In the genomic region with DNA sequence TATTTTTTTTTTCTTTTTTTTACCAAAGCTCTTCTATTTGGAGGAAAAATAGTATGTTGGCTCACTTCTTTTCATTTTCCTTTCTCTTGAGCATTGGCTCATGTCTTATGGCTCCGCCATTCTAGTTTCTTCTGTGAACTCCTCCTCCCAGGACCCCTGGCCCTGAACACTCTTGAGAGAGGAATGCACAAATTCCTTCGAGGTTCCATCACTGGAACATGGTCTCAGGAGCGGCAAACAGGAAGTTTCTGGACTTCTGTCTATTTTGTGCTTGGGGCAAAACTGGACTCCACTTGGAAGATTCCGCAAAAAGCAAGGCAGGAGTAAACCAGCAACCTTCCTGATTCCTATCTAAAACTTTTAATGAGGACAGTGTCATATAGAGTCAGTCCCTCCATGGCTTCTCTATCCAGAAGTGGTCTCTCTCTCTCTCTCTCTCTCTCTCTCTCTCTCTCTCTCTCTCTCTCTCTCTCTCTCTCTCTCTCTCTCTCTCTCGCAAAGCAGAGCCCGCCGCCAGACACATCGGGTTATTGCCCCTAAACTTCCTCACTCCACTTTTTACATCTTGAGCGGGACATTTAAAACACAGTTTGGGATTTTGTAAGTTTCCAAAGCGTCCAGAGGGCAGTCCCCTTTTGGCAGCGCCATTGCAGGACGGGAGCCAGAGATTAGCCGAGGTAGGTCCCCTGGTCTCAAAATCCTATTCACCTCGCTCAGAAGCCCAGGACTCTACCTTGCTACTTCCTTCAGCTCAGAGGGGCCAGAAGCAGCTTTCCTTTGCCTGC, we compare ENCODE assay signal across 8 mouse cellular contexts. TPM values are rescaled to one million over a fixed set of nuclear protein-coding genes. Genes with fewer than 3 reads are reported as not detected.
DNase-seq lines count a peak whose midpoint lies in the region; ATAC-seq and TF ChIP-seq lines count a peak whose summit lies in the region.

A gene (plus strand): TSS at position 399 of the 785 bp plus-strand sequence.

- TF ChIP-seq CTCF in layer of hippocampus, adult 2 months (conservative IDR thresholded peaks at IDR 0.05): no peak
- TF ChIP-seq CTCF in olfactory bulb, adult 2 months (IDR thresholded peaks at IDR 0.05; ENCODE audit: insufficient read depth, low read depth, low read length): no peak

- peaks cover 21% of the 10 kb centered on the region for H3K4me1 ChIP-seq in hindbrain, embryonic 13.5 days (replicated peaks)
- H3K4me1 ChIP-seq in liver, embryonic 12.5 days: peaks cover 50% of the 10 kb centered on the region
- H3K4me1 ChIP-seq in olfactory bulb, adult 2 months (ENCODE audit: control insufficient read depth, insufficient read depth, low read length): no peaks in the 10 kb centered on the region; the same call in 1 of the 2 replicates

- ATAC-seq in hindbrain, embryonic 13.5 days (ENCODE audit: low FRiP score): no peak
- no peak; the same call in none of the 2 replicates for ATAC-seq in liver, embryonic 12.5 days

- no peak for TF ChIP-seq POLR2A in olfactory bulb, adult 2 months (IDR thresholded peaks at IDR 0.05; ENCODE audit: insufficient read depth, low read depth, low read length)

- H3K4me2 ChIP-seq in hindbrain, embryonic 13.5 days: peak within 1 kb of the TSS; percentile 61
- H3K4me2 ChIP-seq in liver, embryonic 12.5 days: peak within 1 kb of the TSS; percentile 86

- 19% methylated on average over 14 of the region's 14 CpGs for WGBS in hindbrain, embryonic 13.5 days
- WGBS in liver, embryonic 12.5 days (ENCODE audit: insufficient replicate concordance): 14% methylated on average over 14 of the region's 14 CpGs
- 17% methylated on average over 14 of the region's 14 CpGs for WGBS in olfactory bulb, adult 2 months

- no peaks in the 10 kb centered on the region for H3K27me3 ChIP-seq in hindbrain, embryonic 13.5 days
- no peaks in the 10 kb centered on the region for H3K27me3 ChIP-seq in liver, embryonic 12.5 days (replicated peaks)

- H3K36me3 ChIP-seq in hindbrain, embryonic 13.5 days: no peaks in the 10 kb centered on the region
- H3K36me3 ChIP-seq in liver, embryonic 12.5 days: peaks cover 24% of the 10 kb centered on the region

- H3K9ac ChIP-seq in hindbrain, embryonic 13.5 days: peak within 1 kb of the TSS; percentile 96
- H3K9ac ChIP-seq in liver, embryonic 12.5 days: peak within 1 kb of the TSS; percentile 100

- peak within 1 kb of the TSS; percentile 89 for H3K4me3 ChIP-seq in layer of hippocampus, adult 2 months
- peak within 1 kb of the TSS; percentile 75 for H3K4me3 ChIP-seq in hindbrain, embryonic 13.5 days
- peak within 1 kb of the TSS; percentile 99 for H3K4me3 ChIP-seq in liver, embryonic 12.5 days
- H3K4me3 ChIP-seq in olfactory bulb, adult 2 months (ENCODE audit: insufficient read depth, low read depth, low read length): peak within 1 kb of the TSS; percentile 88

- no peaks in the 10 kb centered on the region for H3K9me3 ChIP-seq in hindbrain, embryonic 13.5 days
- H3K9me3 ChIP-seq in liver, embryonic 12.5 days (replicated peaks): no peaks in the 10 kb centered on the region

- DNase-seq in layer of hippocampus, adult 2 months (ENCODE audit: low spot score in 2 of 2): no peak
- no peak for DNase-seq in layer of hippocampus, adult 9-11 months
- DNase-seq in adrenal gland, postnatal 25 days: no peak
- no peak for DNase-seq in gastrocnemius, adult 18-20 months (ENCODE audit: low spot score)
- DNase-seq in cerebellum, adult 9-11 months: no peak

- H3K27ac ChIP-seq in layer of hippocampus, adult 2 months: peak within 1 kb of the TSS; percentile 95
- peak within 1 kb of the TSS; percentile 98 for H3K27ac ChIP-seq in hindbrain, embryonic 13.5 days
- H3K27ac ChIP-seq in liver, embryonic 12.5 days: peak within 1 kb of the TSS; percentile 97
- H3K27ac ChIP-seq in olfactory bulb, adult 2 months (ENCODE audit: insufficient read depth, low read depth, low read length): peak within 1 kb of the TSS; percentile 75

RNA-seq across cellular contexts. Expression of the gene that starts here (rescaled TPM):
- total RNA-seq in layer of hippocampus, adult 2 months (2021): 100 to 1,000 TPM; 104 to 106 TPM
- total RNA-seq in adrenal gland, postnatal 25 days (2021): 64.3 and 78.5 TPM in 2 replicates
- total RNA-seq in gastrocnemius, adult 18-20 months (2021): 10 to 100 TPM; 26.4 to 27.3 TPM
- 313 TPM in 2 replicates for polyA plus RNA-seq in hindbrain, embryonic 13.5 days (2015; fragmentation: Nextera tagmentation; extraction: Ambion mirVana)
- polyA plus RNA-seq in liver, embryonic 12.5 days (2016; fragmentation: Nextera tagmentation; extraction: Ambion mirVana): 107 and 109 TPM in 2 replicates
- not detected in 2 replicates for polyA plus RNA-seq in olfactory bulb, adult 2 months (2012; ENCODE audit: insufficient read depth, insufficient read length, low replicate concordance, missing spikeins)
